Comparison of ENCODE assay signal across 14 mouse cellular contexts in the genomic region with DNA sequence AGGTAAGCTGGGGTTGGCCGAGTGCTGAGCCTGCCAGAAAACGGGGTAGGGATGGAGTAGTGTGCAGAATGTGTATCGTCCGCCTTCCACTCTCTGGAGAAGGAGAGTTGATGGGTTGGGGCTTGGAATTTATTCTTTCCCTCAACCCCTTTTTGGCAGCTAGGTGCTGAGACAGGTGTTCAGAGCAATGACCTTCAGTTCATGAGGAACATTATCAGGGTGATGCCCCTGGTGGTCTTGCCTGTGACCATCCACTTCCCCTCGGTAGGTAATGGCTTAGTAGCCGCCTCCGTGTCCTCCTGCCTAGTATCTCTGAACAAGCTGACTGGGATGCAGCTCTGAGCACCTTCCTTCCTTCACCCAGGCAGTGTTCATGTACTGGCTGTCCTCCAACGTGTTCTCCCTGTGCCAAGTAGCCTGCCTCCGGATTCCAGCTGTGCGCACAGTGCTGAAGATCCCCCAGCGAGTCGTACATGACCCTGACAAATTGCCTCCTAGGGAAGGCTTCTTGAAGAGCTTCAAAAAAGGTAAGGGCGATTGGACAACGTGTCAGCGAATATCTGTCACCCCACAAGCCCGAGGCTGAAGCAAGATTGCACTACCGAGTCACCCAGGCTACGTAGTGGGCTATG. TPM values are rescaled to one million over a fixed set of nuclear protein-coding genes. Genes with fewer than 3 reads are reported as not detected.
DNase-seq lines count a peak whose midpoint lies in the region; ATAC-seq and TF ChIP-seq lines count a peak whose summit lies in the region.
"Had no signal": no experiment of that assay in that cellular context is flagged by ENCODE, and none has a peak within 500 bp of the region (broad histone marks: within the 10 kb centered on the region; RNA-seq: fewer than 3 reads in every experiment).

No protein-coding gene starts in this region.

- no peaks in the 10 kb centered on the region for H3K27me3 ChIP-seq in kidney, embryonic 14.5 days (ENCODE audit: control insufficient read depth, insufficient read depth, low read length)
- H3K27me3 ChIP-seq in midbrain, embryonic 11.5 days (ENCODE audit: control insufficient read depth, insufficient read depth, low read length) = no peaks in the 10 kb centered on the region
- H3K27me3 ChIP-seq in midbrain, embryonic 16.5 days (ENCODE audit: control insufficient read depth, insufficient read depth, low read depth, low read length) = no peaks in the 10 kb centered on the region
- no peaks in the 10 kb centered on the region for H3K27me3 ChIP-seq in myocyte (ENCODE audit: control insufficient read depth, insufficient read depth, insufficient read length)
- H3K27me3 ChIP-seq: embryonic facial prominence, embryonic 13.5 days; liver, embryonic 15.5 days; midbrain, embryonic 12.5 days; Patski had no signal

- H3K4me1 ChIP-seq in kidney, embryonic 14.5 days (ENCODE audit: control insufficient read depth, insufficient read depth, low read length) = peaks cover 3% of the 10 kb centered on the region; the same call in 1 of the 2 replicates
- H3K4me1 ChIP-seq in midbrain, embryonic 11.5 days (ENCODE audit: control insufficient read depth, insufficient read depth, low read length) = no peaks in the 10 kb centered on the region
- H3K4me1 ChIP-seq in midbrain, embryonic 16.5 days (ENCODE audit: control insufficient read depth, insufficient read depth, low read length) = peaks cover 5% of the 10 kb centered on the region

- no peak overlapping the region for H3ac ChIP-seq in myocyte (ENCODE audit: control insufficient read depth, insufficient read length)

- H3K4me2 ChIP-seq in kidney, embryonic 14.5 days (replicated peaks; ENCODE audit: low read depth, low read length) = no peak overlapping the region
- H3K4me2 ChIP-seq in midbrain, embryonic 11.5 days = no peak overlapping the region
- no peak overlapping the region for H3K4me2 ChIP-seq in midbrain, embryonic 16.5 days (ENCODE audit: low read length)
- H3K4me2 ChIP-seq in myocyte (ENCODE audit: low read depth) = no peak overlapping the region
- H3K4me2 ChIP-seq: embryonic facial prominence, embryonic 13.5 days; liver, embryonic 15.5 days; midbrain, embryonic 12.5 days had no signal

- H3K36me3 ChIP-seq in kidney, embryonic 14.5 days (ENCODE audit: control insufficient read depth, insufficient read depth, low read length) = peaks cover 77% of the 10 kb centered on the region
- peaks cover 34% of the 10 kb centered on the region for H3K36me3 ChIP-seq in midbrain, embryonic 11.5 days (ENCODE audit: control insufficient read depth, insufficient read depth, low read length)
- peaks cover 40% of the 10 kb centered on the region for H3K36me3 ChIP-seq in midbrain, embryonic 16.5 days (ENCODE audit: control insufficient read depth, insufficient read depth, low read length)
- H3K36me3 ChIP-seq in myocyte (ENCODE audit: control insufficient read depth, insufficient read depth) = peaks cover 19% of the 10 kb centered on the region

- H3K27ac ChIP-seq in kidney, embryonic 14.5 days (ENCODE audit: low read depth, low read length) = no peak overlapping the region
- no peak overlapping the region for H3K27ac ChIP-seq in midbrain, embryonic 11.5 days (ENCODE audit: low read depth, low read length)
- no peak overlapping the region for H3K27ac ChIP-seq in midbrain, embryonic 16.5 days (ENCODE audit: low read length)
- H3K27ac ChIP-seq: embryonic facial prominence, embryonic 13.5 days; liver, embryonic 15.5 days; midbrain, embryonic 12.5 days had no signal

- ATAC-seq in kidney, embryonic 14.5 days (ENCODE audit: low FRiP score, low TSS enrichment) = no peak
- ATAC-seq in midbrain, embryonic 11.5 days (ENCODE audit: low FRiP score) = no peak
- no peak for ATAC-seq in midbrain, embryonic 16.5 days
- ATAC-seq: hindbrain, embryonic 16.5 days; Patski had no signal

- TF ChIP-seq POLR2A in myocyte (IDR thresholded peaks at IDR 0.05; ENCODE audit: insufficient read length, low read depth) = no peak

- no peak overlapping the region for H3K4me3 ChIP-seq in kidney, embryonic 14.5 days (ENCODE audit: low read length)
- no peak overlapping the region for H3K4me3 ChIP-seq in midbrain, embryonic 11.5 days (ENCODE audit: low read depth, low read length)
- no peak overlapping the region for H3K4me3 ChIP-seq in midbrain, embryonic 16.5 days (ENCODE audit: low read depth, low read length)
- no peak overlapping the region for H3K4me3 ChIP-seq in myocyte
- H3K4me3 ChIP-seq: embryonic facial prominence, embryonic 13.5 days; liver, embryonic 15.5 days; midbrain, embryonic 12.5 days had no signal

- no peaks in the 10 kb centered on the region for H3K79me2 ChIP-seq in myocyte (ENCODE audit: control insufficient read depth, insufficient read depth)

- no peak overlapping the region for H3K9ac ChIP-seq in kidney, embryonic 14.5 days (ENCODE audit: low read depth, low read length)
- H3K9ac ChIP-seq in midbrain, embryonic 11.5 days (ENCODE audit: low read length) = no peak overlapping the region
- no peak overlapping the region for H3K9ac ChIP-seq in midbrain, embryonic 16.5 days (ENCODE audit: low read depth, low read length)
- H3K9ac ChIP-seq: embryonic facial prominence, embryonic 13.5 days; liver, embryonic 15.5 days; midbrain, embryonic 12.5 days had no signal

- peaks cover 3% of the 10 kb centered on the region; the same call in 1 of the 2 replicates for H3K9me3 ChIP-seq in kidney, embryonic 14.5 days (ENCODE audit: control insufficient read depth, low read length)
- H3K9me3 ChIP-seq in midbrain, embryonic 11.5 days (ENCODE audit: control insufficient read depth, low read length) = no peaks in the 10 kb centered on the region
- H3K9me3 ChIP-seq in midbrain, embryonic 16.5 days (replicated peaks; ENCODE audit: control insufficient read depth, low read length, poor library complexity, severe bottlenecking) = no peaks in the 10 kb centered on the region
- H3K9me3 ChIP-seq: embryonic facial prominence, embryonic 13.5 days; liver, embryonic 15.5 days; midbrain, embryonic 12.5 days had no signal

- WGBS in kidney, embryonic 14.5 days = 85% methylated on average over 18 of the region's 18 CpGs
- WGBS in midbrain, embryonic 11.5 days = 94% methylated on average over 18 of the region's 18 CpGs
- 92% methylated on average over 18 of the region's 18 CpGs for WGBS in midbrain, embryonic 16.5 days

- peak; percentile 10 for DNase-seq in cerebellum, adult 9-11 months
- DNase-seq in cerebellum, postnatal 36 days = no peak
- DNase-seq in kidney, adult 11 months = peak; percentile 49
- peak; percentile 70 for DNase-seq in midbrain, embryonic 11.5 days (ENCODE audit: low spot score, missing footprints)
- DNase-seq in lung, postnatal 4 days = no peak
- DNase-seq: thymus, adult 18-20 months had no signal

TF ChIP-seq in myocyte, 11 proteins besides CTCF, POLR2A, EP300 and RAD21:
- TF ChIP-seq CEBPB (IDR thresholded peaks at IDR 0.05; ENCODE audit: insufficient read depth, poor library complexity, severe bottlenecking) (no peak), SRF (IDR thresholded peaks at IDR 0.05; ENCODE audit: control insufficient read depth, insufficient read length, low read depth) (no peak), TCF3 (IDR thresholded peaks at IDR 0.05; ENCODE audit: insufficient read length, low read depth) (no peak), POLR2AphosphoS2 (IDR thresholded peaks at IDR 0.05; ENCODE audit: insufficient read length, low read depth) (peak; percentile 11), REST (IDR thresholded peaks at IDR 0.05; ENCODE audit: insufficient read depth, insufficient read length) (no peak), E2F4 (IDR thresholded peaks at IDR 0.05; ENCODE audit: insufficient read depth) (no peak), TCF12 (IDR thresholded peaks at IDR 0.05; ENCODE audit: insufficient read depth, poor library complexity, severe bottlenecking) (no peak), MYOD1 (IDR thresholded peaks at IDR 0.05; ENCODE audit: control insufficient read depth in 1 of 3, insufficient read length in 2 of 3, low read depth in 2 of 3) (no peak)

RNA-seq across cellular contexts. Expression of gene Oxa1l, which starts 6.9 kb away (rescaled TPM):
- polyA plus RNA-seq in kidney, embryonic 14.5 days (2014; fragmentation: Nextera tagmentation; extraction: Ambion mirVana) = 63.1 and 69.7 TPM in 2 replicates
- polyA plus RNA-seq in midbrain, embryonic 11.5 days (2014; fragmentation: Nextera tagmentation; extraction: Ambion mirVana) = 44.2 and 45.9 TPM in 2 replicates
- 51.8 and 53.1 TPM in 2 replicates for polyA plus RNA-seq in midbrain, embryonic 16.5 days (2015; fragmentation: Nextera tagmentation; extraction: Ambion mirVana)
- 68.6 TPM for polyA plus RNA-seq in myocyte (2012; fragmentation: generic; extraction: Trizol)

RNA-seq across cellular contexts. Expression of gene Slc7a7, which starts 50.0 kb away (rescaled TPM):
- 6.9 and 9.6 TPM in 2 replicates for polyA plus RNA-seq in kidney, embryonic 14.5 days (2014; fragmentation: Nextera tagmentation; extraction: Ambion mirVana)
- polyA plus RNA-seq in midbrain, embryonic 11.5 days (2014; fragmentation: Nextera tagmentation; extraction: Ambion mirVana) = 4.3 and 4.7 TPM in 2 replicates
- polyA plus RNA-seq in midbrain, embryonic 16.5 days (2015; fragmentation: Nextera tagmentation; extraction: Ambion mirVana) = 4.3 and 4.9 TPM in 2 replicates
- polyA plus RNA-seq in myocyte (2012; fragmentation: generic; extraction: Trizol) = 6.8 TPM

RNA-seq across cellular contexts. Expression of gene Mrpl52, which starts 59.2 kb away (rescaled TPM):
- polyA plus RNA-seq in kidney, embryonic 14.5 days (2014; fragmentation: Nextera tagmentation; extraction: Ambion mirVana) = 269 and 360 TPM in 2 replicates
- 238 and 253 TPM in 2 replicates for polyA plus RNA-seq in midbrain, embryonic 11.5 days (2014; fragmentation: Nextera tagmentation; extraction: Ambion mirVana)
- 247 and 252 TPM in 2 replicates for polyA plus RNA-seq in midbrain, embryonic 16.5 days (2015; fragmentation: Nextera tagmentation; extraction: Ambion mirVana)
- polyA plus RNA-seq in myocyte (2012; fragmentation: generic; extraction: Trizol) = 483 TPM

Comparison
In these comparisons a context has a peak if more than half of its experiments do, and no peak if none do; other contexts are left out.
1. DNase-seq: peak in cerebellum, adult 9-11 months (single experiment), kidney, adult 11 months (single experiment) and midbrain, embryonic 11.5 days (single experiment); none in cerebellum, postnatal 36 days (0 of 2) and lung, postnatal 4 days (0 of 2).